8 mouse cellular contexts compared by ENCODE assay signal in genomic region chr17:33950131-33950625, GRCm38 (mm10). TPM values are rescaled to one million over a fixed set of nuclear protein-coding genes. Genes with fewer than 3 reads are reported as not detected.
DNase-seq lines count a peak whose midpoint lies in the region; ATAC-seq and TF ChIP-seq lines count a peak whose summit lies in the region.

No protein-coding gene starts in this region.

- H3K4me2 ChIP-seq in embryonic facial prominence, embryonic 12.5 days (replicated peaks): peak overlapping the region; percentile 87
- H3K4me2 ChIP-seq in hindbrain, embryonic 16.5 days (ENCODE audit: low read length): peak overlapping the region; percentile 93
- H3K4me2 ChIP-seq in myocyte (ENCODE audit: low read depth): no peak overlapping the region

- peak overlapping the region; percentile 94 for H3K27ac ChIP-seq in layer of hippocampus, adult 2 months
- peak overlapping the region; percentile 93; the same call in 1 of the 2 replicates for H3K27ac ChIP-seq in embryonic facial prominence, embryonic 12.5 days
- no peak overlapping the region for H3K27ac ChIP-seq in hindbrain, embryonic 16.5 days (ENCODE audit: low read depth, low read length)

- peak overlapping the region; percentile 67 for H3K9ac ChIP-seq in embryonic facial prominence, embryonic 12.5 days
- peak overlapping the region; percentile 73 for H3K9ac ChIP-seq in hindbrain, embryonic 16.5 days (ENCODE audit: low read depth, low read length)

- H3K9me3 ChIP-seq in embryonic facial prominence, embryonic 12.5 days: no peaks in the 10 kb centered on the region
- no peaks in the 10 kb centered on the region for H3K9me3 ChIP-seq in hindbrain, embryonic 16.5 days (ENCODE audit: control insufficient read depth, low read length)

- H3ac ChIP-seq in myocyte (ENCODE audit: control insufficient read depth, insufficient read length): no peak overlapping the region

- DNase-seq in layer of hippocampus, adult 2 months (ENCODE audit: low spot score in 2 of 2): no peak
- DNase-seq in layer of hippocampus, postnatal 10 days (ENCODE audit: low spot score in 2 of 2): no peak
- DNase-seq in cerebellum, postnatal 4 days (ENCODE audit: low spot score in 2 of 2): no peak
- DNase-seq in B cell, adult 2 months: no peak
- DNase-seq in embryo, embryonic 10 days (ENCODE audit: low spot score): no peak

- H3K27me3 ChIP-seq in embryonic facial prominence, embryonic 12.5 days: no peaks in the 10 kb centered on the region
- H3K27me3 ChIP-seq in hindbrain, embryonic 16.5 days (replicated peaks; ENCODE audit: control insufficient read depth, insufficient read depth, low read length): no peaks in the 10 kb centered on the region
- no peaks in the 10 kb centered on the region for H3K27me3 ChIP-seq in myocyte (ENCODE audit: control insufficient read depth, insufficient read depth, insufficient read length)

- 74% methylated on average over 10 of the region's 10 CpGs for WGBS in embryonic facial prominence, embryonic 12.5 days
- 66% methylated on average over 10 of the region's 10 CpGs for WGBS in hindbrain, embryonic 16.5 days

- ATAC-seq in embryonic facial prominence, embryonic 12.5 days (ENCODE audit: insufficient number of reproducible peaks, insufficient read depth, low FRiP score, low TSS enrichment): no peak
- ATAC-seq in hindbrain, embryonic 16.5 days: no peak

- peak overlapping the region; percentile 71 for H3K4me3 ChIP-seq in layer of hippocampus, adult 2 months
- peak overlapping the region; percentile 44 for H3K4me3 ChIP-seq in embryonic facial prominence, embryonic 12.5 days
- H3K4me3 ChIP-seq in hindbrain, embryonic 16.5 days (ENCODE audit: low read length): peak overlapping the region; percentile 58
- H3K4me3 ChIP-seq in myocyte: no peak overlapping the region

- peaks cover 48% of the 10 kb centered on the region for H3K4me1 ChIP-seq in embryonic facial prominence, embryonic 12.5 days
- H3K4me1 ChIP-seq in hindbrain, embryonic 16.5 days (ENCODE audit: control insufficient read depth, insufficient read depth, low read depth, low read length): peaks cover 50% of the 10 kb centered on the region

- no peak for TF ChIP-seq CTCF in layer of hippocampus, adult 2 months (conservative IDR thresholded peaks at IDR 0.05)

- H3K36me3 ChIP-seq in embryonic facial prominence, embryonic 12.5 days: peaks cover 70% of the 10 kb centered on the region
- peaks cover 18% of the 10 kb centered on the region for H3K36me3 ChIP-seq in hindbrain, embryonic 16.5 days (ENCODE audit: control insufficient read depth, insufficient read depth, low read length)
- H3K36me3 ChIP-seq in myocyte (ENCODE audit: control insufficient read depth, insufficient read depth): peaks cover 15% of the 10 kb centered on the region

- no peak for TF ChIP-seq POLR2A in myocyte (IDR thresholded peaks at IDR 0.05; ENCODE audit: insufficient read length, low read depth)

- peaks cover 21% of the 10 kb centered on the region for H3K79me2 ChIP-seq in myocyte (ENCODE audit: control insufficient read depth, insufficient read depth)

TF ChIP-seq in myocyte, 11 proteins besides CTCF, POLR2A, EP300 and RAD21:
- TF ChIP-seq POLR2AphosphoS2 (IDR thresholded peaks at IDR 0.05; ENCODE audit: insufficient read length, low read depth) (peak; percentile 36), MYOG (IDR thresholded peaks at IDR 0.05; ENCODE audit: control insufficient read depth in 1 of 3, insufficient read depth in 1 of 3, insufficient read length in 2 of 3, low read depth in 2 of 3) (no peak)
TF ChIP-seq in myocyte: peak in this region for 1.

RNA-seq across cellular contexts. Expression of gene B3galt4, which starts 1.1 kb away (rescaled TPM):
- total RNA-seq in layer of hippocampus, adult 2 months (2021): 1 to 10 TPM; 6.3 TPM
- 1 to 10 TPM; 6.2 to 6.7 TPM for total RNA-seq in layer of hippocampus, postnatal 10 days (2021)
- 5.5 and 6.3 TPM in 2 replicates for polyA plus RNA-seq in embryonic facial prominence, embryonic 12.5 days (2016; fragmentation: Nextera tagmentation; extraction: Ambion mirVana)
- polyA plus RNA-seq in hindbrain, embryonic 16.5 days (2015; fragmentation: Nextera tagmentation; extraction: Ambion mirVana): 13.3 and 16.1 TPM in 2 replicates
- polyA plus RNA-seq in myocyte (2012; fragmentation: generic; extraction: Trizol): 1.2 TPM

RNA-seq across cellular contexts. Expression of gene Vps52, which starts 5.4 kb away (rescaled TPM):
- total RNA-seq in layer of hippocampus, adult 2 months (2021): 10 to 100 TPM; 84.3 to 92.5 TPM
- 10 to 100 TPM; 80.4 to 81.7 TPM for total RNA-seq in layer of hippocampus, postnatal 10 days (2021)
- polyA plus RNA-seq in embryonic facial prominence, embryonic 12.5 days (2016; fragmentation: Nextera tagmentation; extraction: Ambion mirVana): 55.2 and 55.9 TPM in 2 replicates
- 75.4 and 80.7 TPM in 2 replicates for polyA plus RNA-seq in hindbrain, embryonic 16.5 days (2015; fragmentation: Nextera tagmentation; extraction: Ambion mirVana)
- polyA plus RNA-seq in myocyte (2012; fragmentation: generic; extraction: Trizol): 29.9 TPM

RNA-seq across cellular contexts. Expression of gene Rps18, which starts 5.6 kb away (rescaled TPM):
- total RNA-seq in layer of hippocampus, adult 2 months (2021): 100 to 1,000 TPM; 310 to 336 TPM
- 100 to 1,000 TPM; 453 to 457 TPM for total RNA-seq in layer of hippocampus, postnatal 10 days (2021)
- 1,303 and 1,336 TPM in 2 replicates for polyA plus RNA-seq in embryonic facial prominence, embryonic 12.5 days (2016; fragmentation: Nextera tagmentation; extraction: Ambion mirVana)
- 695 and 697 TPM in 2 replicates for polyA plus RNA-seq in hindbrain, embryonic 16.5 days (2015; fragmentation: Nextera tagmentation; extraction: Ambion mirVana)
- 287 TPM for polyA plus RNA-seq in myocyte (2012; fragmentation: generic; extraction: Trizol)

RNA-seq across cellular contexts. Expression of gene Wdr46, which starts 9.7 kb away (rescaled TPM):
- total RNA-seq in layer of hippocampus, adult 2 months (2021): 10 to 100 TPM; 14.5 to 18.9 TPM
- total RNA-seq in layer of hippocampus, postnatal 10 days (2021): 10 to 100 TPM; 21.8 to 24.8 TPM
- 44.9 and 49.6 TPM in 2 replicates for polyA plus RNA-seq in embryonic facial prominence, embryonic 12.5 days (2016; fragmentation: Nextera tagmentation; extraction: Ambion mirVana)
- 20.7 and 23.5 TPM in 2 replicates for polyA plus RNA-seq in hindbrain, embryonic 16.5 days (2015; fragmentation: Nextera tagmentation; extraction: Ambion mirVana)
- 25.9 TPM for polyA plus RNA-seq in myocyte (2012; fragmentation: generic; extraction: Trizol)

RNA-seq across cellular contexts. Expression of gene Pfdn6, which starts 10.0 kb away (rescaled TPM):
- total RNA-seq in layer of hippocampus, adult 2 months (2021): 10 to 100 TPM; 86.5 to 97.4 TPM
- 100 to 1,000 TPM in 1 of 2 experiments, 10 to 100 TPM in 1; 83.1 to 106 TPM for total RNA-seq in layer of hippocampus, postnatal 10 days (2021)
- polyA plus RNA-seq in embryonic facial prominence, embryonic 12.5 days (2016; fragmentation: Nextera tagmentation; extraction: Ambion mirVana): 184 and 192 TPM in 2 replicates
- 183 and 189 TPM in 2 replicates for polyA plus RNA-seq in hindbrain, embryonic 16.5 days (2015; fragmentation: Nextera tagmentation; extraction: Ambion mirVana)
- 110 TPM for polyA plus RNA-seq in myocyte (2012; fragmentation: generic; extraction: Trizol)
